Mouse (Mus musculus): ENCODE data around the gene Smg9.
A peak's percentile ranks its signal among the peaks of the same experiment; 100 is the strongest.

Gene Smg9

DNA sequence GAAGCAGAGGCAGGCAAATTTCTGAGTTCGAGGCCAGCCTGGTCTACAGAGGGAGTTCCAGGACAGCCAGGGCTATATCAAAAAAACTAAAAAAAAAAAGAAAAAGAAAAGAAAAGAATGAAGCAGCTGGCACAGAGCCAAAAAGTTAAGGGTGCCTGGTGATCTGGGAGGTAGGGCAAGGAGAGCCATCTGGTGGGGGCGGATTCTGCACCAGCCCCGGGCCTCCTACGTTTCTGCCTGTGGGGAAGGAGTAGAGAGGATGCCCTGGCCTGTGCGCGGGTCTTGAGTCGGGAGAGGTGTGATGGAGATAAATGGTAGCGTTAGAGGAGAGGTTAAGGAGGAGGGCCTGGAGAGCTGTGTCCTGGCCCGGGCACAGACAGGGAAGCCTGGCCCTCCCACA, 8.8 kb downstream of the Smg9 start:
- DNase-seq (ENCODE audit: low spot score): no peak

GRCm38 (mm10) chr7:24410123-24410522, 10.7 kb downstream of the Smg9 start:
- no peak for DNase-seq (ENCODE audit: low spot score)

DNA sequence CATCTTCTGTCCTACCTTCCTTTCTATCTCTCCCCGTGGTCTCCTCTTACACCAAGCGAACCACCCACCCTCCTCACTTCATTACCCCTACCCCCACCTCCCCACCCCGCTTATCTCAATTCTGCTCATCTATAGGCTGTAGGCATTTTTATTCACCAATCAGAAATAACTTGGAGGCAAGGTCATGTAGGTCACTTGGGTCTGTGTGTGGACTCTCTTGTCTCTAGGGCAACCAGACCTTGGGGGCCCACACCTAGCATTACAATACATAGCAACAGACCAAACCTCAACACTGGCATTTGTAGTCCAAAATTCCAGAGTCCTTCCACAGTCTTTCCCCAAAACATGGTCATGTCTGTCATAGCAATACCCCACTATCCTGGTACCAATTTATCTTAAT, 11.4 kb downstream of the Smg9 start:
- no peak for DNase-seq (ENCODE audit: low spot score)

DNA sequence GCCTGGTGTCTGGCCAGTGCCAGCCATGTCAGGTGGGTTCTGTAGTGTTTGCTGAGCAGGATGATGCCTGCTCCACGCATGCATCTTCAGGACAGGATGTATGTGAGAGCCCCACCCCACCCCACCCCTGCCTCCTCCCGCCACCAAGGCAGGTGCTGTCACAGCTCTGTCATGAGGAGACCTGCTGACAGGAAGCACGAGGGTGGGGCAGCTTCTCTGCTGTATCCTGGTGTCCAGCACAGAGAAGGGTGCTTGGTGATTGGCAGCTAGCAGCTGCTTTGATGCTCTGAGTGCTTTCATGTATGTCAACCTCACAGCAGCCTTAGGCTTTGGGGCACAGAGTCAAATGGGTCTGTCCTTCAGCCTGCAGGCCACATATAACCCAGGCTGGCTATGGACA, 14.2 kb downstream of the Smg9 start:
- DNase-seq (ENCODE audit: low spot score): no peak

- no peak for DNase-seq (ENCODE audit: low spot score)
These were observed 15.8 kb downstream of the Smg9 start for GRCm38 (mm10) chr7:24415261-24415660.

DNA sequence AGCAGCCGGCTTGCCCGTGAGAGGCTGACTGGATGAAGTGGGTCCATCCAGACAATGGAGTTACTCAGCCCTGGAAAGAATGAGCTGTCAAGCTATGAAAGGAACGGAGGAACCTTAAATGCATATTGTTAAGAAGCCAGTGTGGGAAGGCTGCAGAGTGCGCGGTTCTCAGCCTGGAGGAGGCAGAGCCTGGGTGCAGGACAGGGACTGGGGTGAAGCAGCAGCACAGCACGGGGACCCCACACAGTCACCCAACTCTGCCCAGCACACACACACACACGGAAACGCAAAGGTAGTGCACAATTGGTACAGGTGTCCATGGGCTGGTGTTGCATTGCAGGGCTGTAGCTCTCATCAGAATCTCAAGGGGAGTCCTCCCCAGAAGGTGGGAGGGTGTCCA, 20.2 kb downstream of the Smg9 start:
- no peak for DNase-seq (ENCODE audit: low spot score)

GRCm38 (mm10) chr7:24421648-24422047, 22.2 kb downstream of the Smg9 start:
- DNase-seq (ENCODE audit: low spot score): no peak

DNA sequence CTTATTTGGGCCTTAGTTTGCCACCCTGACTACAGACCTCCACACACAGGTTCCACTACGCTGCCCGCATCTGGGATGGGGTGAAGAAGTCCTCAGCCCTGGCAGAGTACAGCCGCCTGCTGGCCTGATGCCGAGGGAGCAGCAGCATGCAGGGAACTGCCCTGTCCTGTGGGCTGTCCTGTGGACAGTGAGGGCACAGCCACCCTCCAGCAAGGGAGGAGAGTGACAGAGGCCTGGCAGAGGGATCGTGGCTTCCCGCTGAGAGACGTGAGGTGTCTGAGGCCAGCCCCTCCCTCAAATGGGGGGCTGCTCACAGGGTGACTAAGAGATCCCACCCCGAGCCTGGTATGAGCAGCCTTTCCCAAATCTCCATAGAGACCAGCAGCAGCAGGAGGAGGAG, 22.8 kb downstream of the Smg9 start:
- no peak for DNase-seq (ENCODE audit: low spot score)

- no peak for DNase-seq (ENCODE audit: low spot score)
These were observed 23.8 kb downstream of the Smg9 start for GRCm38 (mm10) chr7:24423107-24423763.

- DNase-seq (ENCODE audit: low spot score): no peak
These were observed 24.7 kb downstream of the Smg9 start for GRCm38 (mm10) chr7:24423956-24424732.

GRCm38 (mm10) chr7:24425919-24426318, 26.5 kb downstream of the Smg9 start:
- DNase-seq (ENCODE audit: low spot score): no peak

DNA sequence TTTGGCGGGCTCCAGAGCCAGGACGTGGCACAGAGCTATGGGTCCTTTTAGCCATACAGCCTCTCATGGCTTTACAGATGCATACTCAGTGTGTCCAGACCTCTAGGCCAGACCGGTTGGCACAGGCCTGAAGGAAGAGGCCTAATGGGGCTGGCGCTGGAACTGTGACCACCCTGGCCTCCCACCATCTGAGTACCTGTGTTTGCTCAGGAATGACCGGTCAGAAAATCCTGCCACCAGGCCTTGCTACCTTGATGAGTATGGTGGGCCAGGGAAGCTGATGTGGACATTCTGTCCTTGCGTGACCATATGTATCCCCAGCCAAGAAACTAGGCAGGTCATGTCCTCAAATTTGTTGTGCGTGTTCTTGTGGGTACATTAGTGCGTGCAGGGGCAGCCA, 27.7 kb downstream of the Smg9 start:
- no peak for DNase-seq (ENCODE audit: low spot score)

DNA sequence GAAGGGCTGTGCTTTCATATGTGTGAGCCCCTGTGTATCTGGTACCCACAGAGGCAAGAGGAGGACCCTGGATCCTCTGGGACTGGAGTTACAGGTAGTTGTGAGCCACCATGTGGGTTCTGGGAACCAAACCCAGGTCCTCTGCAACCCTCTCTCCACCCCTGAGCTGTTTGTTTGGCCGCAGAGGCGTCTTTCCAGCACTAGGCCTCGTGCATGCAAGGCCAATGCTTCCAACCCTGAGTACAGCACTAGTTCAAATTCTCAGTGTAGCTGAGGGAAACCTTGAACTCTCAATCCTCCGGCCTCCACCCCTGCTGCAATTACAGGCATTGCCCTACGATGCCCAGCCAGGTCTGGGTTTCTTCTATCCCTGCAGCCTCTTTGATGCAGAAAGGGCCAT, 29.3 kb downstream of the Smg9 start:
- DNase-seq (ENCODE audit: low spot score): no peak

DNA sequence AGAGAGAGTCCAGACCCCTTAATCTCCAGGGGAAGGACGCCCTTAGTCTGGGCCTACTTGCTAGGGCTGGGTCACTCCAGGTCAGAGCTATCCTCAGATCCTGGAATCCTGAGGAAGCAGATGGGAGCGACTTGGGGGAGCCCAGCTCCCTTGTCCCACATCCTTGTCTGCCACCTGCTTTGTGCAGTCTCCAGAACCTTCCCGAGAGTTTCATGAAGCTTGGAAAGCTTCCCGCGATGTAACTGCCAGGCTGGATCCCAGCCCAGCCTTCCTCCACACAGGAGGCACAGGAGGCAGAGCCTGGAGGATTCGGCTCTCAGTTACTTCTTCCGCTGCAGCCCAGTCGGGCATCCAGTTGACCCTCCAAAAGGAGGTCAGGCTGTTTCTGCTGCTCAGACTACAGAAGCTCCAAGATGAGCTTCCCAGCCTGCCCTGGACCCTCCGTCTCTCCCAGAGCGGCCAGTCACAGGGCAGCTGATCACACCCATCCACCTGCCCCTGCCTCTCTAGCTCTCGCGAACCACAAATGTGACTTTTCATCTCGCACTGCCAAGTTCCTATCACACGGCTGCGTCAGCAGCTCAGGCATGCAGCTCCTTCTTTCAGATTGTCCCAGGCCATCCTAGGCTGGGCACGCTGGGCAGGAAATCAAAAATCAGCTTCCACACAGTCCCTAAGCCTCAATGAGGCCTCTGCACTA, 30.1 kb downstream of the Smg9 start:
- peak; percentile 62 for DNase-seq (ENCODE audit: low spot score)

DNA sequence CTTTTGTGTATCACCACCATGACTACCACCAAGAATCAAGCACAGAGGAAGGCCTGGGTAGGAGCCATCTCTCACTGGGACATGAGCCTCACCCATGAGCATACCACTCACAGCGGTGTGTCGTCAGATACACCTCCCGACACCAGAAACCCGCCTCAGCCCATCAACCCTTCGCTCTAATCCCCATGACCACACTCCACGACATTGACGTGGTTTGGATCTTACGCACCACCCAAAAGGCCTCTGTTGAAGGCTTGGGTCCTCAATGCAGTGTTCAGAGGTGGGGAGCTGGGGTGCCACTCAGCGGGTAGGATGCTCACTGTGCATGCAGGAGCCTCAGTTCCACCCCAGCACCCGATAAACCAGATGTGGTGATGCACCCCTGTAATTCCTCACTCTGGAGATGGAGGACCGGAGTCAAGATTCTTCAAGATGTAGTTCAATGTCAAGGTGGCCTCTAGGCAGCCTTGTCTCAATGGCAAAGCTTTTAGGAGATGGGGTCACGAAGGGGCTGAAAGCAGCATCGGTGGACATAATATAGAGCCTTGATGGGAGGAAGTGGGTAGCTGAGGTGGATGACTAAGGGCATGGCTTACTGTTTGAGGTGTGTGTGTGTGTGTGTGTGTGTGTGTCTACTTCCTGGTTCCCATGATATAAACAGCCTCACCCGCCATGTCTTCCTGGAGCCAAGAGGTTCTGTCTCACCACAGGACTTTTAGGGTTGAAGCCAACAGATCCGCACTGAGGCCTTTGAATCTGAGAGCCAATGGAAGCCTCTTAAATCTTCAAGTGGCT, 31.3 kb downstream of the Smg9 start:
- no peak for DNase-seq (ENCODE audit: low spot score)

GRCm38 (mm10) chr7:24431713-24432112, 32.3 kb downstream of the Smg9 start:
- no peak for DNase-seq (ENCODE audit: low spot score)

DNA sequence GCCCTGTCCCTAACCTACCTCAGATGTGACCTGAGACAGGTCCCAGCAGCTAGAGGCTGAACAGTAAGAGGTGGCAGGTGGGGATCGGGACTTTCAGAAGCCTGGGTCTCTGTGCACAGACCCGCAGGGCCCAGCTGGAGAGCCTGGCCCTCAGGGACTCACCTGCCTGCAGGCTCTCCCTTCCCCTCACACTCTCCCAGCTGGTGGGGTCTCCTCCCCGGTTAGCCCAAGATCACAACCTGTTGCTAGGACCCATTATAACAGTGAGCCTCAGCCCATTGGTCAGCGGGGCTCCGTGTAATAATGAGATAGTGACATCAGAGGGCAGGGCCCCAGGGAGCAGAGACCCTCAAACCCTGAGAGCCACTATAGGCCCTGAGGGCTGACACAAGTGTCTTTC, 35.9 kb downstream of the Smg9 start:
- no peak for DNase-seq (ENCODE audit: low spot score)

DNA sequence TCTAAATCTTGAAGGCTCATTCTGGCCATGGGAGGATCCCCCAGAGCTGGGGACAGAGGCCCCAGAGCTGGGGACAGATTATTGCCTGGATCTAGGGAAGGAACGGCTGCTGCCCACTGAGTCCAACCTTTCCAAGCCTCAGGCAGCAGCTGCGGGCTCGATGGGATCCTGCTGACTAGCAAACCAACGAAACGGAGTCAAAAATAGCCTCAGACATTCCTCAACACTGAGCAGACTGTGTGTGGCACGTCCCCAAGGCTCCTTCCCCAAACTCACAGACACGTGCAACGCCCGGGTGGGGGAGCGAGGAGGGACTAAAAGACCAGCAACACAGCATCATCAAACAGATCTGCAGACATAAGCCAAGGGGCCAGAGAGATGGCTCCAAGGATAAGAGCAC, 38.6 kb downstream of the Smg9 start:
- DNase-seq (ENCODE audit: low spot score): no peak

DNA sequence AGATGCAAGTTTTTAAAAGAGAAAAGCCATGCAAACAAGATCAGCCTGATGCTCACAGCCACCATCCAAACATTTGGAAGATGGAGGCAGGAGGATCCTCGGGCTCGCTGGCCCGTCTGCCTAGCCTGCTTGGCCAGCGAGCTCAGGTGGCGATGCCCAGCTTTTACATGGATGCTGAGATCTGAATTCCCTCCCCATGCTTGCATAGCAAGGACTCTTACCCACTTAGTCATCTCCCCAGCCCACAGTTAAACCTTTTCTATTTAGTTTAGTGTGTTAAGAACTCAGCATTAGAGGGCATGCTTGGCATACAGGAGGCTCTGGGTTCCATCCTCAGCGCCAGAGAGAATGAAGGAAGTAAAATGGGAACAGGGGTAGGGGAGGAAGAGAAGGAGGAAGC, 39.8 kb downstream of the Smg9 start:
- no peak for DNase-seq (ENCODE audit: low spot score)

DNA sequence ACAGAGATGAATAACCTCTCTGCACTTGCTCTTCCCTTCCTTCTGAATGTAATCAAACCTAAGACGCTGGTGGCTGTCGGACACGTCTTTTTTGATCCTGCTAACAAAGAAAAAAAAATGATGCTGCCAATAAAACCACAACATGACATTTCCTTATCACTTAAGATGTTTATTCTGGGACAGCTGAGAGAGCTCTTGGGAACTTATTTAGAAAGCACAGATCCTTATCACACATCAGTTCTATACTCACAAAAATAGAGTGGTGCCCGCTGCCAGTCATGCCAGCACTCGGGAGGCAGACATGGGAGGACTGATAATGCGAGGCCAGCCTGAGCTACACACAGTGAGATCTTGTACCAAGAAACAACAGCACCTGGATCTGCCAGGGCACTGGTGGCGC, 40.5 kb downstream of the Smg9 start:
- DNase-seq (ENCODE audit: low spot score): no peak

DNA sequence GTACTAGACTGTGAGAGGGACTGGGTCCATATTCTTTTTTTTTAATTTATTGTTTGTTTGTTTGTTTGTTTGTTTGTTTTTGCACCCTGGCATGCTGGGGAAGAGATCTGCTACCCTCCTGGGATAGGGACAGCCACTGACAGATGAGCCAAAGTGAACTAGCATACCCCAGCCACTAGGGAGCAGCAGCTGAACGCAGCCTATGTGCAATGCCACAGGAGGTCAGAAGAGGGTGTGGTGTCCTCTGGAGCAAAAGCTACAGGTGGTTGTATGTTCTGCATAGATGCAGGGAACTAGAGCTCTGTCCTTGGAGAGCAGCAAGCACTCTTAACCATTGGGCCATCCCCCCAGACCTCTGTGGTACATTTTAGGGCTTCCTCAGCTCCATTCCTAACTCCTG, 42.4 kb downstream of the Smg9 start:
- DNase-seq (ENCODE audit: low spot score): no peak

DNA sequence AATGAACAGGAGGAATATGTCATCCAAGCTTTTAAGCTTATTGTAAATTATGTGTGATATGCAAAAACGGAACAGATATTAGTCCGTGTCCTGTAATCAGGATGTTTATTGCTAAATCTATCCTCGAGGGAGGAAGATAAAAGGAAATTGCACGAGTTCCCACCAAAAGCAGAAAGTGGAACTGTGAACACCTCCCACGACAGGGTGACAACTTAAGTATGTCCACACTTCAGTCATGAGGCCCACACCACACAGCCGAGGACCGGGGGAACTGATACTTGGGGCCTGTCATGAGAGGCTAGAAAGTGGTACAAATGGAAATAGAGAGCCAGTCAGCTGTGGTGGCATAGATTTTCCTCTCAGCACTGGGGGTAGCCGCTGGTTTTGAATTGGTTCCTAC, 42.9 kb downstream of the Smg9 start:
- DNase-seq (ENCODE audit: low spot score): no peak
